Mouse (Mus musculus): ENCODE measurements around the gene Gm45618.

DNA sequence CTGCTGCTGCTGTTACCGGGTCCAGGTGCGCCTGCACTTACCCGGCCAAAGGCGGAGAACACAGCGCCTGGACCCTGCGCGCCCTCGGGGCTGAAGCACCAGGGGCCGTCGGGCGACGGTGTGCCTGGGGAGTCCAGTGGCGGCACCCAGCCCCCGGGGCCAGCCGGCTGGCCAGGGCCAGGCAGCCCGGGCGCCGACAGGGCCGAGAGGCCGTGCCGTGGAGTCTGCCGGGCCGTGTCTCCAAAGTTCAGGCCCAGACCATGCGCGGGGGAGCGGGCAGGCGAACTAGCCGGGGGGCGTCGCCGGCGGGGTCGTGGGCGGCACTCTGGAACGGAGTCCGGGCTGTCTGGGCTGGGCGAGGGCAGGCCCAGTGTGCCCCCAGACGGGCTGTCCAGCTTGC lies 38.4 kb downstream of the Gm45618 start:
- TF ChIP-seq EP300 (IDR thresholded peaks at IDR 0.05; ENCODE audit: low read depth) (no peak), CTCF (IDR thresholded peaks at IDR 0.05; ENCODE audit: low read depth) (no peak)

All from liver, embryonic 14.5 days (tissue).